Mouse (Mus musculus) 416B (cell line): ENCODE data around the gene Hoxb7.

Source experiments
- DNase-seq: peaks from one replicate; pipeline ENCODE4 v3.0.0; 2011; ENCODE audit warnings: low read depth

Hoxb7 gene

DNA sequence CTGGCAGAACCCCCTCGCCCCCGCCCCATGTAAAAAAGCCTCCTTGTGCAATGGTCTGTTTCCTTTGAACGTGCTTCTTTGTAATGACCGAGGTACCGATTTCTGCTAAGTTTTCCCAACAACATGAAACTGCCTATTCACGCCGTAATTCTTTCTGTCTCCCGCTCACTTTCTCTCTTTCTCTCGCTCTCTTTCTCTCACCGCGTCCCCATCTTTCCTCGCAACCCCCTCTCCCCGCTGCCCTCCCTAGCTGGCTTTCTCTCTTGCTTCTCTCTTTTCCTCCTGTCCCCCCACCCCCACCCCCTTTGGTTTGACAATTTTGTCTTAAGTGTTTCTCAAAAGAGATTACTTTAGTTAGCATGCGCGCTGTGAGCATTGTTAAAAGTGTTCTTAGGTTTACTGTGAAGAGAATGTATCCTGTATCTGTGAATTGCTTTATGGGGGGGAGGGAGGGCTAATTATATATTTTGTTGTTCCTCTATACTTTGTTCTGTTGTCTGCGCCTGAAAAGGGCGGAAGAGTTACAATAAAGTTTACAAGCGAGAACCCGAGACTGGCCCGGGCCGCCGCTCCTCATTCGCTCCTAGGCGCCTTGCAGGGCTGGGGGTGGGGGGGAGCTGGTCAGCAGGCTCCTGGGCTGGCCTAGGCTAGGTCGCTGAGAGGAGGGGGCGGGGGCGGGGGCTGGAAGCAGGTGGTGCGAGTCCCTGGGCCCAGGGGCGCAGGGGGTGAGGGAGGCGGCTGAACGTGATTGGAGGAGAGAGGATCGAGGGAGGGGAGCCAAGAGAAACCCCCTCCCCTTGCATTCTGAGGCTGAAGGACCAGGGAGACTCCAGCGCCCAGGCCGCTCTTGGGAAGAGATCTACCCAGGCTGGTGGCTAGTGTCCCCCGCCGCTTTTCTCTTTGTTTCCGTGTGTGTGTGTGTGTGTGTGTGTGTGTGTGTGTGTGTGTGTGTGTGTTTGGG lies 1.4 kb upstream of the Hoxb7 start:
- no peak for DNase-seq

DNA sequence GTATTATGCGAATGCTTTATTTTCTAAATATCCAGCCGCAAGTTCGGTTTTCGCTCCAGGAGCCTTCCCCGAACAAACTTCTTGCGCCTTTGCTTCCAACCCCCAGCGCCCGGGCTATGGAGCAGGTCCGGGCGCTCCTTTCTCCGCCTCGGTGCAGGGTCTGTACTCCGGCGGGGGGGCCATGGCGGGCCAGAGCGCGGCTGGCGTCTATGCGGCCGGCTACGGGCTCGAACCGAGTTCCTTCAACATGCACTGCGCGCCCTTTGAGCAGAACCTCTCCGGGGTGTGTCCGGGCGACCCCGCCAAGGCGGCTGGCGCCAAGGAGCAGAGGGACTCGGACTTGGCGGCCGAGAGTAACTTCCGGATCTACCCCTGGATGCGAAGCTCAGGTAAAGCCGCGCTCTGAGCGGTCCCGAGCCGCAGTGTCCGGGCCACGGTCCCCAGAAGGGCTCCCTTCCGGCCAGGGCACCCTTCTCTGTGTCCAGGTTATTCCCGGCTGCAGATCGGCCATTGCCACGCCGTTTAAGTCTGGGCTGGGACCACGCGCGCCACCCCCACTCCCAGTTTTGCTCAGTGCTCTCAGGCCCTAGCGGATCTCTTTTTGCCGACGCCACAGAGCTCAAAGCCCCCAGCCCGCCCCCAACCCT lies 439 bp downstream of the Hoxb7 start:
- DNase-seq, result no peak

DNA sequence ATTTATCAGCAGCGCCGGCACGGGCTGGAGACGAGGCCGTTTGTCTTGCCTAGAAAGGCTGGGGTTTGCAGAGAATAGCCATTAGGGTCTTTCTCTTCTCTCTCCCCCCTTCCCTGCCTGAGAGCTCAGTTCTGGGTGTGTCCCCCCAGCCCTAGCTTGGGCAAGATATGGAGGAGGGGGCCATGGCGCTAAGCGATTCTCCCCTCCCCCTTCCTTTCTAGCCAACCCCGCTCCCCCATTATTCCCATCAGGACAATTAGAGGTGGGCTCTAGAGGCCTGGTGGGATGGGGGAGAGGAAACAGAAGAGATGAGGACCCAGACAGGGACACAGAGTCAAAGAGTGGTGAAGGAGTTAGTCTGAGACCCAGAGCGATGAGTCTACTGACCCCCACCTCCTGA lies 988 bp downstream of the Hoxb7 start:
- DNase-seq, result no peak

DNA sequence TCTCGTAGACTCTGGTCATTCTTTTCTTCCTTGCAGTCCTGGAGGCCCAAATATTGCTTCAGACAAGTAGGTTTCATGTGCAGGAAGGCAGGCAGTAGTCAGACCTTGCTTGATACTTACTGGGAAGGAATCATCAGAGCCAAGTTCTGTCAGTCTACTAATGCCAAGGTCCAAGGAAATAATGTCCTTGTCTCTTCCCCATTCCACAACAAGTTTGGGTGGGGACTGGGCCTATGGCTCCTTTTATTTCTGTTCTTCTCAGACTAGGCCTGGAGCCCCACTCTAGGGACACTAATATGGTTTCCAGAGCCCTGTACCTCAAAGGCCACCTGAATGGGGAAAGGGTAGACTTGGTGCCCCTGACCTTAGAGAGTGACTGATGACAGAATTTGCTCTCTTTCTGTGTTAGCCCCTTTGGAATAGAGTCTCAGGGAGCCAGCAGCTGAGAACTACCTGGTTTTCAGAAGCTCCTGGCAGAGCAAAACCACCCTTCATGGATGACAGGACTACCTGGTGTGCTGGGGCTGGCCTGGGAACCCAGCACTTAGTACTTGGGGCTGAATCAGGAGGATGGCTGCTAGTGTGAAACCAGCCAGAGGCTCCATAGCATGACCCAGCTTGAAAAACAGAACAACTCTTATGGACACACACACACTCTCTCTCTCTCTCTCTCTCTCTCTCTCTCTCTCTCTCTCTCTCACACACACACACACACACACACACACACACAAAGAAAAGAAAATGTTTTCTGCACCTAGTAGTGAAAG lies 2.2 kb downstream of the Hoxb7 start:
- DNase-seq, result no peak

DNA sequence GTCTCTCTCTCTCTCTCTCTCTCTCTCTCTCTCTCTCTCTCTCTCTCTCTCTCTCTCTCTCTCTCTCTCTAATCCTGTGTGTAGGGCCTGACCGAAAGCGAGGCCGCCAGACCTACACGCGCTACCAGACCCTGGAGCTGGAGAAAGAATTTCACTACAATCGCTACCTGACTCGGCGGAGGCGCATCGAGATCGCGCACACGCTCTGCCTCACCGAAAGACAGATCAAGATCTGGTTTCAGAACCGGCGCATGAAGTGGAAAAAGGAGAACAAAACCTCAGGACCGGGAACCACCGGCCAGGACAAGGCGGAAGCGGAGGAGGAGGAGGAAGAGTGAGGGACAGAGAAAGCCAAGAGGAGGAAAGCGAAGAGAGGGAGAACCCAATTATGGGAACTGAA lies 2.9 kb downstream of the Hoxb7 start:
- DNase-seq, result no peak

DNA sequence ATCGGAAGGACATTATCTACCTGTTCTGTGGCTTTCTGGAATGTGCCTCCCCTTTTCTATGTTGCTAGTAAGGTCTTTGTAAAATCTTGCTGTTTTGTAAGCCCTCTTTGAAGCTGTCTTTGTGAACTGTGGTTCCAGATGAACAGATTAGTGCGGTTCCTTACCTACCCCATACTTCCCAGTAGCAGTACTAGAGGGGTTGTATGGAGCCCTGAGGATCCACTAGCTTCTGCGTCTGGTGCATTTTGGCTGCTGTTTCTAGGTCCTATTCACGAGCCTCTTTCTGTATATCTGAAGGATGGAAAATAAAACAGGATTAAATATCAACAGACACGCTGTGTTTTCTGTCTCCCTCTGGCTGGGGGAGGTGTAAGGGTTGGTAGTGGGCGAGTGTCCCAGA lies 3.4 kb downstream of the Hoxb7 start:
- no peak for DNase-seq

DNA sequence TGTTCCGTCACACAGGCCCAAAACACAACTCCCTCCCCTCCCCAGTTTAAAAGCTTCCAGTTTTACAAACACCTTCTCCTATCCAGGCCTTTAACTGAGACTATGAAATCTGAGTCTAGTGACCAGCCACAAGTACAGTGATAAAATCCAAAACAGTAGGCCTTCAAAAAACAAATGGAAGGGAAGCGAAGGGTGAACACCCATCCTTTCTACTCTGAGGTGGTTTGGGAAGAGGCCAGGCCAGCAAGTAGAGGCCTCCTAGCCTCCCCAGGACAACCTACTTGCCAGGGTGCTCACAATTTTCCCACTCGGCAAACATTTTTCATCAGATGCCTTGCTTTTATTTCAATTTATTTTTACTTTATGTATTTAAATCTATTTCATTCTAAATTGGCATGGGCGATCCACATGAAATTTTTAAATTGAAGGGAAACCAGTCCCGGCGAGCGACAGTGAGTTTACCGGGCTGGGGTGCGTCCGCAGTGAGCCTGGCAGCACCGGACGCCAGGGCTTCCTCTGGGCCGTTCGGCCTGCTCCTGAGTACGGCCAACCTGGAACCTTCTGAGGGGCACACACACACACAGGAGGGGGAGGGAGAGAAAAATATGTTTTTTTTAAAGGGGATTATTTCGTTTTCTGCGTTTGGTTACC lies 4.4 kb downstream of the Hoxb7 start:
- no peak for DNase-seq

DNA sequence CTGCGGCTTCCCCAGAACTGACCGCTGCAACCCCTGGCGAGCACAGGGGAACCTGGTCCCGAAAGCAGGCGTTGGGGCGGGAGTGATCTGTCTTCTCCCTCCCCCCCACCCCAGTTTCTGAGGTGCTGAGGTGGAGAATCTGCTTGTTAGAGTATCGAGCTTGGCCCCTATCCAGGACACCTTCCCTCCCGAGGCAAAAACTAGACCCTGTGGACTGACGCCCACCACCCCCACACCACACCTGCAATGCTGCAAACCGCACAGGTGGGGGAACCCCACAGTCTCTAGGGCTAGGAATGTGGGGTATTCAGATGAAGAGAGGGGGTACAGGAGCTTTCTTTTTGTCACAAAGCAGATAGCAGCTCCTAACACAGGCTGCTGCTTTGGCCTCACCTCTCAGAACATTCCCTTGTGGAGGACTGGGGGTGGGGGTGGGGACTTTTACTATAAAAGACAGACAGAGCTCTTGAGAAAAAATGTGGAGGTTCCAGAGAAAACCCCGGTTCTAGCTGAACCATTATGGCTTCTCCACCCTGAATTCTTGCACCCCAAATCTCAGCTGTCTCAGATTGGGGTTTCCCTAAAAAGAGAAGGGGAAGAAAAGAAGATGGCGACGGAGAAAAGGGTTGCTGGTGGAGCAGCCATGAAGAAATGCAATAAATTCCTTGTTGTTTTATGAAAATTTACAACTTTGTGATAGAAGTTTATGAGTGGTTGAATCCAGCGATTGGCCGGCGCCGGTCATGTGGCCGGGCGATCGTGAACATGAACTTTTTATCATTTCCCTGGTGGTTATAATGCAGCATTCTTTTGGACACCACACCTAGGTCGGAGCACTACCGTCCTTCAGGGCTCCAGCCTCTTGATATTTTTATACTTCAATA lies 5.5 kb downstream of the Hoxb7 start, which contains the start of gene Hoxb6:
Hoxb6 (plus strand) TSS at position 796 of the 884 bp plus-strand sequence.
- DNase-seq, result no peak

DNA sequence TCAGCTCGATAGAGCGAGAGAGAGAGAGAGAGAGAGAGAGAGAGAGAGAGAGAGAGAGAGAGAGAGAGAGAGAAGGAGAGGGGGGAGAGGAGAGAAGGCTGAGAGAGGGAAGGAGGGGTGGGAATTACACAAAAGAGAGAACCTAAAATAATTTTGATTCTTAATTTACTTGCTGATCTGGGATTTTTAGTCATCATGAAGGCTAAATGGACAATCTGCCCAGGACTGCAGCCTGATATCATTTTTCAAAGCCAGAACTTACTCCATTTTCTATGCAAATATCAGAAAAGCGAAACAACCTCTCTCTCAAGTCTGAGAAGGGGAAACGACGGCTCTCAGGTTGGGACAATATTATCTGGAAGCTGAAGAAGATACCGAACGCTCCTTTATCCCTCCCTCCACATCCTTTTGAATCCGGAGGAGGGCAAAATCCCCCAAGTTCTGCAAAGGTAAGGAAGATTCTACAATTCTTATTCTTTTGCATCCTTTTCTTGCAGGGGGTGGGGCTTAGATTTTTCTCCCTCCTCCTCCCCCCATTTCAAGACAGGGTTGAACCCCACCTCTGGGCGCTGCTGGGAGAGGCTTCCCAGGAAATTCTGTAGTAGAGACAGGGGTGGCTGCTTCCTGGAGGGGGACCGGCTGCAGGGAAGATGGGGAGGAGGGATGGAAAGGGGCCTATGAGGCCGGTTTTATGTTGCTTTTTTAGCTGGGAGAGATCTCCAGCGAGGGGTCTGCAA lies 6.3 kb downstream of the Hoxb7 start:
- DNase-seq, result no peak

DNA sequence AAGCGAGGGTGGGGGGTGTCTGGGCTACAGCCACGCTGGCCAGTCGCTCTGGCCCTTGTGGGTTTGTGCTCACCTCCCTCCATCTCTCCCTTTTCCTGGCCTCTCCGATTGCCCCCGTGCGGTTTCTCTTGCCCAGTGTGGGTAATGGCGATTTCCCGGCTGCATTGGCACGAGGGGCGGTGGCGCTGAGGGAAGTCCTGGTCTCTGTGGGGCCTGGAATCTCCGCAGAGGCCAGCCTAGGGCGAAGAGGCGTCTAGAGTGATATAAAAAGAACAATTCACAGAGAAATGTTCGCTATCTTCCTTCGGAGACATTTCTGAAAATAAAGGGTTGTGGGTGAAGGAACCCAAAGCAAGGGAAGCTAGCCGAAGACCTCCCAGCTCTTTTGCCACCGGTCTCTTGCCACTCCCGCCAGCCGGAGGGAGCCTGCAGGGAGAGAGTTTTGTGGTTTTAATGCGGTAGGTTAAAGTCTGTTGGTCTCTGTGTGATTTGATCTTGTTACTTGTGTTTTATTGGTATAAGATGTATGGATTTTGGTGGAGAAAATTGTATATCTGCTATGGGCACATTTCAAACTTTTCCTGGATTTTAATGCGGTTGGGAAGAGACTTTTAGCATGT lies 7.0 kb downstream of the Hoxb7 start:
- no peak for DNase-seq

DNA sequence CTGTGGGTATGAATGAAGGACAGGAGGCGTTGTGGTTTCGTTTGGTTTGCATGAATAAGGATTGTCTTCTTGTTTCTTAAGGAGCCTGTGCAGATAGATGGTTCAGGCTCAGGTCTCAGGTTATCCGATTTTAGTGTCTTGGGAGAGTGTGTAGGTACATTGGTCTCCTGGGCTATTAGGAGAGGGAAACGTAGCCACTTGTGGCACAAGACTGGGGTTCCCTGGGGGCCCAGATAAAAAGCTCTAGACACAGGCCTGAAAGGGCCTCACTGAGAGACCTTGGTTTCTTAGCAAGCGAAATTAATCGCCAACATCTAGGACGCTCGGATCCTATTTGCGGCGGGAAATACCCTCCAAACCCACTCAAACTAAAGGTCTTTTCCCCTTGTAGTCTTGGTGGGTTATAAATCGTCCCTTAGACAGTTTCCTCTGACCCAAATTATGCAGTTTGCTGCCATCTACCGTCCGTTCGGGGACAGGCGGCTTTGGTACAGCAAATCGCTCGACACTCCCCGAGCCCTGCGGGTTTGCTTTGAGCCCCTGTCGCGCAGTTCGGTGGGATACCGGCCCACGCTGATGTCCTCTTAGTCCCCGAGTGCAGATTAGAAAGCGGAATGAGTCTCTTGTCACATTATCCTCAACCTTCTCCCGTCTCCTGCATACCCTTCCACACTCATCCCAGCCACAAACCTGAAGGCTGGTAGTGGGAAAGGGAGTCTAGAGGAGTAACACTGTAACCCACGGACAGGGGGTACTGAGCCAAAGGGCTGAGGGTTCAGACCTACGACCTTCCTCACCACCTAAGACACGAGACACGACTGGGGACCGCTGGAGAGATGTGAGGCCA lies 8.0 kb downstream of the Hoxb7 start:
- DNase-seq, result peak; percentile 69

DNA sequence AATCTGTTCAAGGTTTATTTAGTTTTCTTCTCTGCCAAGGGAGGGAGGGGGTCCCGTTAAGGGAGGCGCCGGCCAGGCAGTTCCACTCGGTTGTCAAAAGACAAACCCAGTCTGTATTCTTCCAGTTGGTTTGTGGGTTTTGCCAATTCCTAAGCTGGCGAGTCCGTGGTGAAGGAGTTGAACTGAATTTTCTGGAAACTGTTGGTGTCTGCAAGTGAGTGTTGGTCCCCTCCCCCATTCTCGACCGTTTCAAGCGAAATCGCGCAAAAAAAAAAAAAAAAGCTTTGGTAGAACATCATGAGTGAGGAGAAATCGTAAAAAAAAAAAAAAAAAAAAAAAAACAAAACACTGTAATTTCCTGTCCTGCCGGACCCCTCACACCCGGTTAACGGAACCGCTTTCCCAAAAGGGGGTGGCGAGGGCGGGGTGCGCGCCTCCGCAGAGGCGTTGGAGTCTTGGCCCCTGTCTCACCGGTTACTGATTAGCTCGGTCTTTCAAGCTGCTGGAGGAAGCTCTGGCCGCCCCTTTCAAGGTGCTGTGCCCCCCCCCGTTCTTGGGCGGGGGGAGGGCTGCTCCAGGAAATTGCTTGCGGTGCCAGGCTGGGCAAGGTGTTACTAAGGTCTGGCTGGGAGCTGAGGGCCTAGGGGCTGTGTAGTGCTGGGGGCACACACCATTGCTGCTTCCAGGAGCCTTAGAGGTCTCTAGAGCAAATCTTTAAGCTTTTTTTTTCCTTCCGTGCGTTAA lies 8.8 kb downstream of the Hoxb7 start:
- no peak for DNase-seq

DNA sequence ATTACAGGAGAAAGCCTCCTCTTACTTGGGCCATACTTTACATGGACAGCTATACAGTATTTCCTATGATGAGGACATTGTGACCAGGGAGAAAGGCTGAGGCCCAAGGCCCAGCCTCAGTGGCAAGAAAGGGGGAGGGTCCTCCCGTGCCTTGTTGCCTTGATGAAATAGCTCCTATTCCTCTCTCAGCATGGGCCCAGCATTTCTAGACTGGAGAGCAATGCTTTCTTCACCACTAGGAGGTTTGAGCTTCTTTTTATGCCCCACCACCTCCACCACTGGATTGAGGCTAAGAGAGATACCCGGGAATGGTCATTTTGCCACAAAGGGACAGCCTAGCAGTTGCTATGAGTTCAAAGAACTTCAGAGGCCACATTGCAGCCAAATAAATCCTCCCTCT lies 10.6 kb downstream of the Hoxb7 start:
- no peak for DNase-seq

DNA sequence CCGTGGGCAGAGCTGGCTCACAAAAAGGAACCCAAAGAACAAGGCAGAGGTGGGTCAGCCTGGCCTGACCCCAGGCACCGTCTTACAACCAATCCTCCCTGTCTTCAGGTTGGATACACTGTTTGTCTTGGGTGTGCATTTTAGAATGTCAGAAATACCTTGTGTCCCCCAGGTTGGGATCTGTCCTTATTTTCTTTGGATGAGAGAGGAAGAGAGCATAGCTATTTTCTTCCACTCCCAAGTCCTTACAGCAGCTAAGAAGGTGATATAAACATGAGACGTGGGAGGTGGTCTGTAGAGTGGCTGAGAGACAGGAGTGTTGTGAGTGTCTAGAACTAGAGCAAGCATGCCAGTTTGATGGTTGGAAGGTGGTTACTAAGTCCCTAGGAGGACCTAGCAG lies 11.0 kb downstream of the Hoxb7 start:
- DNase-seq, result no peak

DNA sequence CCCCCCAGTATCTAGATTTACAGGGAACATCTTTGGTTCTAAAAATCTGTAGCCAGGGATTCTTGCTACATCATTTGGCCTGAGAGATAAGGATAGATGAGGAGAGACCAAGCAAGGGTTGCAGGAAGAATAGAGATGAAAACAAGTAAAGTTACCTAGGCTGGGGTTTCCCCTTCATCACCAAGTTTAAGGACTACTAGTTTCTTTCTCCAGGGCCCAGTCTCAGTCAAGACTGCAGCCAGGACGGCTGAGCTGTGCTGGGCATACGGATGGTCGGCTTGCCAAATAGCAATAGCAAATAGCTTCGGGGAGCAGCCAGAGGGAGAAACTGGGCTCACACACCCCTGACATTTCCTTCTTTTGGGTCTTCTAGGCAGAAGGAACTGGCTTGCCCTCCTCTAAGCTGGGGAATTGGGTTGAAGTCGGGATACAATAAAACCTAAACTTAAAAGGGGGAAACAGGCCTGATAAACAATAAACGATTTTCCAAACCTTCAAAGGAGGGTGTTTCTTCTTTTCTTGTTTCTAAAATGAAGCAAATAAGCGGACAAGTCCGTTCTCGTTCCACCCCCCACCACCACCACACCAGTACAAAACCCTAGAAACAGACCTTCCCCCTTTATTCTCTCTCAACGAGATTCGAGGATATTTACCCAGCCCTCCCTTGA lies 11.7 kb downstream of the Hoxb7 start:
- no peak for DNase-seq

DNA sequence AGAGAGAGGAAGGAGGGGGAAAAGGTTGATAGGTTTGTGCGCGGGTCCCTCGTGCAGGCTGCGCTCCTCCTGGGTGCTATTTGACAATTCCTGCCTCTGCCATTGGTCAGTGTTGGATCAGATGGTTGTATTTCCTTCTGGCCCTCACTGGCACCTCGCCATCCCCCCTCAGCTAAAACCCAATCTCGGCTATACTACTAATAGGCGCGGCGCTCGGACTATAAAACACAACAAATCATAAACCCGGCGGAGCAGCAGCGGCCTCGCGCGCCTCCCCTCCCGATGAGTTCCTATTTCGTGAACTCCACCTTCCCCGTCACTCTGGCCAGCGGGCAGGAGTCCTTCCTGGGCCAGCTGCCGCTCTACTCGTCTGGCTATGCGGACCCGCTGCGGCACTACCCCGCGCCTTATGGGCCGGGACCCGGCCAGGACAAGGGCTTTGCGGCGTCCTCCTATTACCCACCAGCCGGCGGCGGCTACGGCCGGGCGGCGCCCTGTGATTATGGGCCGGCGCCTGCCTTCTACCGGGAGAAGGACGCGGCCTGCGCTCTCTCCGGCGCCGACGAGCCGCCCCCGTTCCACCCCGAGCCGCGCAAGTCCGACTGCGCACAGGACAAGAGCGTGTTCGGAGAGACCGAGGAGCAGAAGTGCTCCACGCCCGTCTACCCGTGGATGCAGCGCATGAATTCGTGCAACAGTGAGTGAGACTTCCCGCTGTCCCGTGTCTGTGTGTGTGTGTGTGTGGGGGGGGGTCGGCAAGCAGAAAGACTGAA lies 12.7 kb downstream of the Hoxb7 start:
- DNase-seq, result no peak

DNA sequence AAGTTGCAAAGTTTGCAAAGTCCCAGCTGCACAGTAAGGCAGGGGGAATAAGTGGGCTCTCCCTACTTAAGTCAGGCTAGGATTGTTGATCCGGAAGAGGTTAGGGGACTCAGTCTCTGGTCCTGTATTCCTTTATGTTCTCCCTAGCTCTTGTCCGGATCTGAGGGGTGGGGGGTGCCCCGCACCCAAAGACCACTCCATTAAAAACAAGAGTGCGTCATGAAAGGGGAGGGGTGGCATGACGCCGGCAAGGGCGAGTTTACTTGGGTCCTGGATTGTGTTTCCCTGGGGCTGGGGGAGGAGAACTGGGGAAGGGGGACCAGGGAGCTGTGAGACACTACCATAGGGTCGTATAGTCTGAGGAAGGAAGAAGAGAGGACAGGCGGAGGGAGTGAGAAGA lies 13.4 kb downstream of the Hoxb7 start:
- DNase-seq, result no peak
